9 mouse cellular contexts compared by ENCODE assay signal in the genomic region with DNA sequence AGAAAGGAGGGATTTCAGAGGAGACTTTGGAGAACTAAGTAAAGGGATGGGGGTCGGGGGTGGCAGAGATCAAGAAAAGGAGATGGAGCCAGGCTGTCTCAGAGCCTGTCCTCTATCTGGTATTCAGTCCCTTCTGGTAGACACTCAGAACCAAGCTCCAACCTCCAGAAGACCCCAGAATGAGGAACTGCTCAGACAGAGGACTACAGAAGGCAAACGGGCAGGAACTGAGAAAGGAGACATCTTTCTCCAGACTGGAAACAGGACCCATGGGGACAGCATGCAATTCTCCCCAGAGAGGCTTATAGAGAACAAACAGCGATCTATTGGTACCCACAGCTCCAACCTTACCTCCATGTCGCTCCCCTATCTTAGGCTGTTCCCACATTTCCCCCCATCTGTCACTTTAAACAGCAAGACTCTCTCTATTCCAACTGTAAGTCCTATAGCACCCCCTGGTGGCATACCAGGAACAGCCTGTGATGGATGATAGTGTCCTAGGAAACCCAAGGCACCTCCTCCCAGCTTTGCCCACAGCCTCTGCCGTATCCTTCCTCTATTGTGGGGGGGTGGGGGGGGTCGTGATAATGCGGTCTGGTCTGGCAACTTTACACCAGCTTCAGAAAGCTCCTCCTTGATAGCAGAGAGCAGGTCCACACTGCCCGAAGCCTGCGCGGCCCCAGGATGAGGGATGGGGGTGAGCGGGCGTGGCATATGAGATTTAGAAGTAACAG. TPM values are rescaled to one million over a fixed set of nuclear protein-coding genes. Genes with fewer than 3 reads are reported as not detected.
A peak's percentile ranks its signal among the peaks of the same experiment; 100 is the strongest.
DNase-seq lines count a peak whose midpoint lies in the region; ATAC-seq and TF ChIP-seq lines count a peak whose summit lies in the region.
"Had no signal": no experiment of that assay in that cellular context is flagged by ENCODE, and none has a peak within 500 bp of the region (broad histone marks: within the 10 kb centered on the region; RNA-seq: fewer than 3 reads in every experiment).

No protein-coding gene starts in this region.

- peak; percentile 69 for DNase-seq in brain, embryonic 18.5 days (ENCODE audit: low read depth, low spot score)
- peak; percentile 79 for DNase-seq in kidney, postnatal 14 days
- peak; percentile 92 for DNase-seq in testis, postnatal 10 days (ENCODE audit: low spot score)

- H3K9ac ChIP-seq in heart, embryonic 12.5 days = no peak overlapping the region
- no peak overlapping the region for H3K9ac ChIP-seq in liver, embryonic 12.5 days
- no peak overlapping the region for H3K9ac ChIP-seq in neural tube, embryonic 13.5 days
- H3K9ac ChIP-seq: heart, embryonic 13.5 days had no signal

- no peak overlapping the region for H3K27ac ChIP-seq in heart, embryonic 12.5 days (ENCODE audit: poor library complexity, severe bottlenecking)
- H3K27ac ChIP-seq in liver, embryonic 12.5 days = no peak overlapping the region
- no peak overlapping the region for H3K27ac ChIP-seq in neural tube, embryonic 13.5 days (replicated peaks)
- H3K27ac ChIP-seq: heart, embryonic 13.5 days had no signal

- H3K4me2 ChIP-seq in heart, embryonic 12.5 days = 0 out of 2 replicates have a peak overlapping the region, but pooled peaks have one; percentile 27
- H3K4me2 ChIP-seq in liver, embryonic 12.5 days = peak overlapping the region; percentile 42
- 0 out of 2 replicates have a peak overlapping the region, but pooled peaks have one; percentile 20 for H3K4me2 ChIP-seq in neural tube, embryonic 13.5 days
- H3K4me2 ChIP-seq: heart, embryonic 13.5 days had no signal

- no peaks in the 10 kb centered on the region for H3K36me3 ChIP-seq in E14TG2a.4 (ENCODE audit: insufficient read depth, low read length)
- H3K36me3 ChIP-seq in heart, embryonic 12.5 days = no peaks in the 10 kb centered on the region
- H3K36me3 ChIP-seq in liver, embryonic 12.5 days = no peaks in the 10 kb centered on the region
- no peaks in the 10 kb centered on the region for H3K36me3 ChIP-seq in neural tube, embryonic 13.5 days
- H3K36me3 ChIP-seq: heart, embryonic 13.5 days had no signal

- H3K4me1 ChIP-seq in E14TG2a.4 (replicated peaks; ENCODE audit: low read depth, low read length) = peaks cover 13% of the 10 kb centered on the region
- peaks cover 18% of the 10 kb centered on the region for H3K4me1 ChIP-seq in heart, embryonic 12.5 days (replicated peaks)
- peaks cover 59% of the 10 kb centered on the region for H3K4me1 ChIP-seq in liver, embryonic 12.5 days
- H3K4me1 ChIP-seq in neural tube, embryonic 13.5 days (replicated peaks) = peaks cover 6% of the 10 kb centered on the region; the same call in 1 of the 2 replicates

- peak; percentile 27; the same call in 1 of the 2 replicates for ATAC-seq in erythroid progenitor cell, adult 5-6 weeks (replicated peaks; ENCODE audit: low FRiP score, poor library complexity, severe bottlenecking)
- no peak; the same call in 1 of the 2 replicates for ATAC-seq in heart, embryonic 12.5 days (ENCODE audit: insufficient number of reproducible peaks, low FRiP score)
- ATAC-seq in liver, embryonic 12.5 days = no peak
- ATAC-seq in neural tube, embryonic 13.5 days (ENCODE audit: low read depth) = peak; percentile 70

- 43% methylated on average over 12 of the region's 12 CpGs for WGBS in heart, embryonic 12.5 days
- WGBS in liver, embryonic 12.5 days (ENCODE audit: insufficient replicate concordance) = 34% methylated on average over 12 of the region's 12 CpGs
- WGBS in neural tube, embryonic 13.5 days = 44% methylated on average over 12 of the region's 12 CpGs

- H3K4me3 ChIP-seq in E14TG2a.4 (replicated peaks; ENCODE audit: low read length) = no peak overlapping the region
- H3K4me3 ChIP-seq in heart, embryonic 12.5 days = no peak overlapping the region
- no peak overlapping the region for H3K4me3 ChIP-seq in liver, embryonic 12.5 days
- H3K4me3 ChIP-seq in neural tube, embryonic 13.5 days = no peak overlapping the region
- H3K4me3 ChIP-seq: heart, embryonic 13.5 days had no signal

- no peaks in the 10 kb centered on the region for H3K9me3 ChIP-seq in E14TG2a.4 (ENCODE audit: low read length)
- H3K9me3 ChIP-seq in heart, embryonic 12.5 days (replicated peaks) = no peaks in the 10 kb centered on the region
- no peaks in the 10 kb centered on the region for H3K9me3 ChIP-seq in liver, embryonic 12.5 days (replicated peaks)
- no peaks in the 10 kb centered on the region for H3K9me3 ChIP-seq in neural tube, embryonic 13.5 days
- H3K9me3 ChIP-seq: heart, embryonic 13.5 days had no signal

- TF ChIP-seq CTCF in E14TG2a.4 (conservative IDR thresholded peaks at IDR 0.05; ENCODE audit: low read length) = peak; percentile 61

- H3K27me3 ChIP-seq in E14TG2a.4 (ENCODE audit: insufficient read depth, low read length) = peaks cover 38% of the 10 kb centered on the region
- peaks cover 41% of the 10 kb centered on the region for H3K27me3 ChIP-seq in heart, embryonic 12.5 days (replicated peaks)
- H3K27me3 ChIP-seq in liver, embryonic 12.5 days (replicated peaks) = peaks cover 44% of the 10 kb centered on the region
- H3K27me3 ChIP-seq in neural tube, embryonic 13.5 days = peaks cover 12% of the 10 kb centered on the region; the same call in 1 of the 2 replicates

RNA-seq across cellular contexts. Expression of a gene that starts 25.7 kb away (rescaled TPM):
- not detected in 2 replicates for total RNA-seq in erythroid progenitor cell, adult 5-6 weeks (2015; ENCODE audit: low replicate concordance)
- total RNA-seq in erythroid progenitor cell, adult 5-6 weeks (2017; ENCODE audit: low replicate concordance) = not detected in 2 replicates
- 0.04 and 0.08 TPM in 2 replicates for polyA plus RNA-seq in heart, embryonic 12.5 days (2016; fragmentation: Nextera tagmentation; extraction: Ambion mirVana)
- polyA plus RNA-seq in liver, embryonic 12.5 days (2016; fragmentation: Nextera tagmentation; extraction: Ambion mirVana) = not detected in 2 replicates
- polyA plus RNA-seq in neural tube, embryonic 13.5 days (2015; fragmentation: Nextera tagmentation; extraction: Ambion mirVana) = 0.08 and 0.23 TPM in 2 replicates

Comparison
In these comparisons a context has a peak if more than half of its experiments do, and no peak if none do; other contexts are left out.
1. ATAC-seq: peak in erythroid progenitor cell, adult 5-6 weeks (single experiment) and neural tube, embryonic 13.5 days (single experiment); none in heart, embryonic 12.5 days (single experiment) and liver, embryonic 12.5 days (single experiment).
2. Peak in every context shown above with its lines, with median percentiles within 50 percentile points of each other: DNase-seq and H3K4me2 ChIP-seq.